In the genomic region with DNA sequence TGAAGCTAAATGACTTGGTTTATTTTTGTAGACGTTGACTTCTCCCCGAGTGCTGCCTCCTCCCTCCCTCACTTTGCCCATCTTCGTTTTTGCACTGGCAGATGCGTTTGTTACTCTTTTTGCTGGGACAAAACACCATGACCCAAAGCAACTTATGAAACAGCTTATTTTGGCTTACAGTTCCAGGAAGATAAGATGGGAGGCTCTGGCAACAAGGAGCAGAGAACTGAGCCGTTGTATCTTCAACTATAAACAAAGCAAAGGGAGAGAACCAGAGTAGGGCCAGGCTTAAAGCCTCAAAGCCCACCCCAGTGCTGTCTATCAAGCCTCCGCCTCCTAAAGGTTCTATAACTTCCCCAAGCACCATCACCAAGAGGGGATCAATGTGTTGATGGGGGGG, we compare ENCODE assay signal across 19 mouse cellular contexts.
"Had no signal": no experiment of that assay in that cellular context is flagged by ENCODE, and none has a peak within 500 bp of the region (broad histone marks: within the 10 kb centered on the region; RNA-seq: fewer than 3 reads in every experiment).

No protein-coding gene starts in this region.

- H3K27me3 ChIP-seq: liver, embryonic 15.5 days; neural tube, embryonic 15.5 days had no signal

- DNase-seq: kidney, adult 8-10 months; kidney, postnatal 36 days; retina, postnatal 1 day; right cerebral cortex, postnatal 4 days; thymus, adult 2 months; thymus, postnatal 25 days had no signal

- H3K4me3 ChIP-seq: left cerebral cortex, adult 2 months; limb, embryonic 10.5 days; liver, embryonic 15.5 days; megakaryocyte, embryonic 14.5 days; neural tube, embryonic 15.5 days had no signal

- H3K4me2 ChIP-seq: liver, embryonic 11.5 days; liver, embryonic 15.5 days; midbrain, embryonic 11.5 days; neural tube, embryonic 15.5 days had no signal

- H3K9ac ChIP-seq: liver, embryonic 15.5 days; neural tube, embryonic 15.5 days had no signal

- H3K27ac ChIP-seq: kidney, postnatal 0 days; left cerebral cortex, adult 2 months; limb, embryonic 10.5 days; liver, embryonic 15.5 days; macrophage; neural tube, embryonic 15.5 days had no signal

- ATAC-seq: hindbrain, embryonic 16.5 days; inflammation-experienced regulatory T-cells, adult 6 months; intestine, postnatal 0 days; midbrain, embryonic 16.5 days had no signal

- H3K36me3 ChIP-seq: limb, embryonic 10.5 days; liver, embryonic 15.5 days; neural tube, embryonic 15.5 days had no signal

- H3K9me3 ChIP-seq: limb, embryonic 10.5 days; liver, embryonic 15.5 days; megakaryocyte, embryonic 14.5 days; neural tube, embryonic 15.5 days had no signal

- H3K4me1 ChIP-seq: liver, embryonic 15.5 days; megakaryocyte, embryonic 14.5 days had no signal
